Mouse (Mus musculus): ENCODE results near the gene Gm5089. TPM values are rescaled to one million over a fixed set of nuclear protein-coding genes. Genes with fewer than 3 reads are reported as not detected.

Gene Gm5089
- total and polyA plus RNA-seq, 3 experiments = 0.05 TPM; not detected in 2

GRCm38 (mm10) chr14:122406541-122407219, 44.2 kb downstream of the Gm5089 start:
- TF ChIP-seq CTCF (IDR thresholded peaks at IDR 0.05; ENCODE audit: low read depth, low read length) (no peak), GATA2 (IDR thresholded peaks at IDR 0.05; ENCODE audit: borderline replicate concordance, low read depth, low read length) (no peak), GATA1 (IDR thresholded peaks at IDR 0.05; ENCODE audit: borderline replicate concordance, low read length) (no peak), POLR2AphosphoS5 (IDR thresholded peaks at IDR 0.05; ENCODE audit: insufficient replicate concordance, low read depth, low read length) (no peak; the same call in 1 of the 2 replicates), TAL1 (conservative IDR thresholded peaks at IDR 0.05; ENCODE audit: low read depth, low read length) (no peak)

GRCm38 (mm10) chr14:122405897-122406540, 44.9 kb downstream of the Gm5089 start:
- DNase-seq (ENCODE audit: low spot score) = no peak
- H3K9me3 ChIP-seq (replicated peaks) = no peaks in the 10 kb centered on the region
- no peaks in the 10 kb centered on the region for H3K4me1 ChIP-seq (ENCODE audit: insufficient read depth, low read depth, low read length)
- H3K36me3 ChIP-seq (replicated peaks) = peaks cover 4% of the 10 kb centered on the region
- no peak overlapping the region for H3K4me3 ChIP-seq (ENCODE audit: low read depth, low read length)
- TF ChIP-seq TAL1 (conservative IDR thresholded peaks at IDR 0.05; ENCODE audit: low read depth, low read length) = no peak
- TF ChIP-seq GATA2 (IDR thresholded peaks at IDR 0.05; ENCODE audit: borderline replicate concordance, low read depth, low read length) = no peak
- TF ChIP-seq POLR2AphosphoS5 (IDR thresholded peaks at IDR 0.05; ENCODE audit: insufficient replicate concordance, low read depth, low read length) = no peak
- no peak for TF ChIP-seq CTCF (IDR thresholded peaks at IDR 0.05; ENCODE audit: low read depth, low read length)
- TF ChIP-seq GATA1 (IDR thresholded peaks at IDR 0.05; ENCODE audit: borderline replicate concordance, low read length) = no peak
- peaks cover 4% of the 10 kb centered on the region for H3K27me3 ChIP-seq (ENCODE audit: insufficient read depth, low read length)
- ATAC-seq (ENCODE audit: extremely low read depth, insufficient number of reproducible peaks, low FRiP score, poor library complexity, severe bottlenecking) = no peak

More at GRCm38 (mm10) chr14:122406541-122407219, 44.2 kb downstream of the Gm5089 start:
- Histone ChIP-seq H3K36me3 (replicated peaks) (peaks cover 4% of the 10 kb centered on the region), H3K4me1 (ENCODE audit: insufficient read depth, low read depth, low read length) (no peaks in the 10 kb centered on the region), H3K4me3 (ENCODE audit: low read depth, low read length) (no peak overlapping the region), H3K9me3 (replicated peaks) (no peaks in the 10 kb centered on the region), H3K27me3 (ENCODE audit: insufficient read depth, low read length) (peaks cover 6% of the 10 kb centered on the region)
- ATAC-seq (ENCODE audit: extremely low read depth, insufficient number of reproducible peaks, low FRiP score, poor library complexity, severe bottlenecking) = no peak
- DNase-seq (ENCODE audit: low spot score) = no peak

- Histone ChIP-seq H3K27me3 (ENCODE audit: insufficient read depth, low read length) (peaks cover 3% of the 10 kb centered on the region), H3K4me3 (ENCODE audit: low read depth, low read length) (no peak overlapping the region), H3K4me1 (ENCODE audit: insufficient read depth, low read depth, low read length) (no peaks in the 10 kb centered on the region), H3K36me3 (replicated peaks) (peaks cover 4% of the 10 kb centered on the region), H3K9me3 (replicated peaks) (no peaks in the 10 kb centered on the region)
- DNase-seq (ENCODE audit: low spot score) (no peak), ATAC-seq (ENCODE audit: extremely low read depth, insufficient number of reproducible peaks, low FRiP score, poor library complexity, severe bottlenecking) (no peak)
- TF ChIP-seq CTCF (IDR thresholded peaks at IDR 0.05; ENCODE audit: low read depth, low read length) (no peak), GATA2 (IDR thresholded peaks at IDR 0.05; ENCODE audit: borderline replicate concordance, low read depth, low read length) (no peak), TAL1 (conservative IDR thresholded peaks at IDR 0.05; ENCODE audit: low read depth, low read length) (no peak), POLR2AphosphoS5 (IDR thresholded peaks at IDR 0.05; ENCODE audit: insufficient replicate concordance, low read depth, low read length) (no peak)
Observed at GRCm38 (mm10) chr14:122405236-122405635, 45.7 kb downstream of the Gm5089 start.

GRCm38 (mm10) chr14:122404596-122405154, 46.2 kb downstream of the Gm5089 start:
- no peak overlapping the region for H3K4me3 ChIP-seq (ENCODE audit: low read depth, low read length)
- peaks cover 4% of the 10 kb centered on the region for H3K36me3 ChIP-seq (replicated peaks)
- H3K4me1 ChIP-seq (ENCODE audit: insufficient read depth, low read depth, low read length) = no peaks in the 10 kb centered on the region
- no peaks in the 10 kb centered on the region for H3K9me3 ChIP-seq (replicated peaks)
- ATAC-seq (ENCODE audit: extremely low read depth, insufficient number of reproducible peaks, low FRiP score, poor library complexity, severe bottlenecking) = no peak
- H3K27me3 ChIP-seq (ENCODE audit: insufficient read depth, low read length) = no peaks in the 10 kb centered on the region; the same call in 1 of the 2 replicates
- DNase-seq (ENCODE audit: low spot score) = no peak
- TF ChIP-seq POLR2AphosphoS5 (IDR thresholded peaks at IDR 0.05; ENCODE audit: insufficient replicate concordance, low read depth, low read length) = no peak
- TF ChIP-seq GATA1 (IDR thresholded peaks at IDR 0.05; ENCODE audit: borderline replicate concordance, low read length) = no peak
- TF ChIP-seq CTCF (IDR thresholded peaks at IDR 0.05; ENCODE audit: low read depth, low read length) = no peak
- TF ChIP-seq TAL1 (conservative IDR thresholded peaks at IDR 0.05; ENCODE audit: low read depth, low read length) = no peak
- no peak for TF ChIP-seq GATA2 (IDR thresholded peaks at IDR 0.05; ENCODE audit: borderline replicate concordance, low read depth, low read length)

GRCm38 (mm10) chr14:122403422-122403940, 47.4 kb downstream of the Gm5089 start:
- no peak for ATAC-seq (ENCODE audit: extremely low read depth, insufficient number of reproducible peaks, low FRiP score, poor library complexity, severe bottlenecking)
- TF ChIP-seq TAL1 (conservative IDR thresholded peaks at IDR 0.05; ENCODE audit: low read depth, low read length) (no peak), POLR2AphosphoS5 (IDR thresholded peaks at IDR 0.05; ENCODE audit: insufficient replicate concordance, low read depth, low read length) (no peak), GATA1 (IDR thresholded peaks at IDR 0.05; ENCODE audit: borderline replicate concordance, low read length) (no peak), CTCF (IDR thresholded peaks at IDR 0.05; ENCODE audit: low read depth, low read length) (no peak)
- Histone ChIP-seq H3K4me3 (ENCODE audit: low read depth, low read length) (no peak overlapping the region), H3K9me3 (replicated peaks) (no peaks in the 10 kb centered on the region), H3K27me3 (ENCODE audit: insufficient read depth, low read length) (no peaks in the 10 kb centered on the region; the same call in 1 of the 2 replicates), H3K36me3 (replicated peaks) (peaks cover 4% of the 10 kb centered on the region), H3K4me1 (ENCODE audit: insufficient read depth, low read depth, low read length) (no peaks in the 10 kb centered on the region)
- DNase-seq (ENCODE audit: low spot score) = no peak

- H3K4me3 ChIP-seq (ENCODE audit: low read depth, low read length) = no peak overlapping the region
- H3K9me3 ChIP-seq (replicated peaks) = no peaks in the 10 kb centered on the region
- ATAC-seq (ENCODE audit: extremely low read depth, insufficient number of reproducible peaks, low FRiP score, poor library complexity, severe bottlenecking) (no peak), DNase-seq (ENCODE audit: low spot score) (no peak)
- no peaks in the 10 kb centered on the region for H3K4me1 ChIP-seq (ENCODE audit: insufficient read depth, low read depth, low read length)
- TF ChIP-seq TAL1 (conservative IDR thresholded peaks at IDR 0.05; ENCODE audit: low read depth, low read length) (no peak), CTCF (IDR thresholded peaks at IDR 0.05; ENCODE audit: low read depth, low read length) (no peak), POLR2AphosphoS5 (IDR thresholded peaks at IDR 0.05; ENCODE audit: insufficient replicate concordance, low read depth, low read length) (no peak), GATA1 (IDR thresholded peaks at IDR 0.05; ENCODE audit: borderline replicate concordance, low read length) (no peak), GATA2 (IDR thresholded peaks at IDR 0.05; ENCODE audit: borderline replicate concordance, low read depth, low read length) (no peak)
- peaks cover 4% of the 10 kb centered on the region for H3K36me3 ChIP-seq (replicated peaks)
- no peaks in the 10 kb centered on the region; the same call in 1 of the 2 replicates for H3K27me3 ChIP-seq (ENCODE audit: insufficient read depth, low read length)
Observed at GRCm38 (mm10) chr14:122402716-122403258, 48.1 kb downstream of the Gm5089 start.

Data from G1E (cell line).